Mouse (Mus musculus): Measurements from ENCODE around the gene Ppib. TPM values are rescaled to one million over a fixed set of nuclear protein-coding genes. Genes with fewer than 3 reads are reported as not detected.

The Ppib gene
- total RNA-seq, 1 experiment: 891 TPM

DNA sequence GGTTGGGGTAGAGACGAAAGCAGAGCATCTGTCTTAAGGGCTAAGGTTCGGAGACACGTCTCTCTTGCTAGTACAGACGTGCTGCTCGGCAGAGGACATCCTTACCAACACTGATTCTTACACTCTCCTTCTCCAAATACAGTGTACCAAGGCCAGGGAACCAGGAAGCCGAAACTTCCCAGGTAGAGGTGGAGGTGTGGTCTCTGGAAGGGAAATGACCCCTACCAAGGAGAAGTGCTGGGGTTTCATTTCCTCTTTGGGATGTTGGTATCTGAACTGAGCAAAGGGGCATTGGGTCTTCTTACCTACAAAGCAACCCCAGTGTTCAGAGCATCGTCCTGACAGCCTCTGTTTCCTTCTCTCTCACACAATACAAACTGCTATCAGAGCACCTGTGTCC lies 12.7 kb downstream of the Ppib start:
- TF ChIP-seq MAFK (IDR thresholded peaks at IDR 0.05; ENCODE audit: insufficient read depth, low read depth, low read length): no peak
- TF ChIP-seq CHD2 (IDR thresholded peaks at IDR 0.05; ENCODE audit: low read depth, low read length): no peak
- no peak for TF ChIP-seq ZC3H11A (IDR thresholded peaks at IDR 0.05; ENCODE audit: borderline replicate concordance, low read depth, low read length)
- DNase-seq (ENCODE audit: low read depth, low spot score): no peak
- no peak overlapping the region for H3K9ac ChIP-seq (ENCODE audit: insufficient read depth, low read depth, low read length, poor library complexity, severe bottlenecking)
- no peaks in the 10 kb centered on the region for H3K36me3 ChIP-seq (ENCODE audit: control insufficient read depth, insufficient read depth, low read length, poor library complexity, severe bottlenecking)
- no peak overlapping the region for H3K4me3 ChIP-seq (ENCODE audit: insufficient read depth in 1 of 2, low read depth in 1 of 2, low read length in 2 of 2, poor library complexity in 1 of 2, severe bottlenecking in 1 of 2)
- H3K27ac ChIP-seq (ENCODE audit: insufficient read depth, low read depth, low read length, poor library complexity, severe bottlenecking): no peak overlapping the region
- in situ Hi-C loops (cut with MboI; ENCODE audit: low sequenced_read_pairs in 2 of 2, unreplicated experiment in 2 of 2): no loop called here
- no peaks in the 10 kb centered on the region for H3K9me3 ChIP-seq (ENCODE audit: control insufficient read depth, insufficient read depth, low read depth, low read length)
- H3K4me1 ChIP-seq (ENCODE audit: control insufficient read depth in 2 of 2, insufficient read depth in 2 of 2, low read length in 2 of 2, poor library complexity in 1 of 2): peaks cover 2 to 6% of the 10 kb centered on the region in 2 experiments; a peak in 1 of 4 replicates

DNA sequence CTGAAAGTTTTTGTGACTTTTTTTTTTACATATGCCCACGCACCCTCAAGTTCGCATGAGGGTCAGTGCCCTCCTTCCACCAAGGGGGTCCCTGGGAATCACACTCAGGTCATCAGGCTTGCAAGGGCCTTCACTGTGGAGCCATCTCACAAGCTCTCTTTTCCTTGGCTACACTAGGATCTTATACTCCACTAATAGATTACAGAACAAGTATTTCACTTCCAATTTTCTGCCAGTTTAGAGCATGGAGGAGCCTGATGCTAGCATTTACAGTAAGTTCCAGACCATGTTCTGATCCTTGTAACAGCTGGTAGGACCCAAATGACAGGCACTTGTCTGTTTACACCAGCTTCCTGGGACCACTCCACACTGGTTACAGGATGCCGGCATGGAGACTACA lies 18.1 kb downstream of the Ppib start:
- Histone ChIP-seq H3K4me1 (ENCODE audit: control insufficient read depth in 2 of 2, insufficient read depth in 2 of 2, low read length in 2 of 2, poor library complexity in 1 of 2) (peaks cover 2 to 3% of the 10 kb centered on the region in 2 experiments; a peak in 1 of 4 replicates), H3K9ac (ENCODE audit: insufficient read depth, low read depth, low read length, poor library complexity, severe bottlenecking) (0 out of 2 replicates have a peak overlapping the region, but pooled peaks have one; percentile 32), H3K36me3 (ENCODE audit: control insufficient read depth, insufficient read depth, low read length, poor library complexity, severe bottlenecking) (no peaks in the 10 kb centered on the region), H3K4me3 (ENCODE audit: insufficient read depth in 1 of 2, low read depth in 1 of 2, low read length in 2 of 2, poor library complexity in 1 of 2, severe bottlenecking in 1 of 2) (no peak overlapping the region), H3K27ac (ENCODE audit: insufficient read depth, low read depth, low read length, poor library complexity, severe bottlenecking) (no peak overlapping the region), H3K9me3 (ENCODE audit: control insufficient read depth, insufficient read depth, low read depth, low read length) (no peaks in the 10 kb centered on the region)
- no peak for TF ChIP-seq ZC3H11A (IDR thresholded peaks at IDR 0.05; ENCODE audit: borderline replicate concordance, low read depth, low read length)
- TF ChIP-seq HCFC1 (IDR thresholded peaks at IDR 0.05; ENCODE audit: borderline replicate concordance, insufficient read depth, low read length): no peak
- TF ChIP-seq ZNF384 (IDR thresholded peaks at IDR 0.05; ENCODE audit: low read depth, low read length): no peak
- no peak for TF ChIP-seq CHD2 (IDR thresholded peaks at IDR 0.05; ENCODE audit: low read depth, low read length)
- no peak for TF ChIP-seq MAFK (IDR thresholded peaks at IDR 0.05; ENCODE audit: insufficient read depth, low read depth, low read length)
- DNase-seq (ENCODE audit: low read depth, low spot score): no peak
- in situ Hi-C loops (cut with MboI; ENCODE audit: low sequenced_read_pairs in 2 of 2, unreplicated experiment in 2 of 2): no loop called here

DNA sequence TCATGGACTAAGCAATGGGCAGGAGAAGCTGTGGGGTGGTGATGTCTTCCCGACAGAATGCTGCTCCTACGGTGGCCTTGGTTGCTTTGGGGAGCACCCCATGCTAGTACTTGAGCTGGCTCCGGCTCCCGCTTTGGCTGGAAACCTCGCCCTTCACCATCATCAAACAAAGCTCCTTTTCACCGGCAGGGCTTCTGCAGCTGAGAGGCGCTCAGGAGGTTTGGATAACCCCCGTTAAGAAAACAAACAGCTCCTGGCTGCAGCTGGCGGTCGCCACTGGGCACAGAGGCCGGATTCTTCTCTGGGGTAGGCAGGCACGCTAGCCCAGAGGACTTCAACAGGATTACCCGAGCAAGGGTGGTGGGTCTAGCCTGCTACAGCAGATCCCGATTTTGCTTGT lies 18.5 kb downstream of the Ppib start:
- no peaks in the 10 kb centered on the region for H3K9me3 ChIP-seq (ENCODE audit: control insufficient read depth, insufficient read depth, low read depth, low read length)
- 0 out of 2 replicates have a peak overlapping the region, but pooled peaks have one; percentile 32 for H3K9ac ChIP-seq (ENCODE audit: insufficient read depth, low read depth, low read length, poor library complexity, severe bottlenecking)
- H3K4me3 ChIP-seq (ENCODE audit: insufficient read depth in 1 of 2, low read depth in 1 of 2, low read length in 2 of 2, poor library complexity in 1 of 2, severe bottlenecking in 1 of 2): no peak overlapping the region
- no peaks in the 10 kb centered on the region for H3K36me3 ChIP-seq (ENCODE audit: control insufficient read depth, insufficient read depth, low read length, poor library complexity, severe bottlenecking)
- in situ Hi-C loops (cut with MboI; ENCODE audit: low sequenced_read_pairs in 2 of 2, unreplicated experiment in 2 of 2): no loop called here
- no peak for DNase-seq (ENCODE audit: low read depth, low spot score)
- H3K27ac ChIP-seq (ENCODE audit: insufficient read depth, low read depth, low read length, poor library complexity, severe bottlenecking): no peak overlapping the region
- peaks cover 2 to 3% of the 10 kb centered on the region in 2 experiments; a peak in 1 of 4 replicates for H3K4me1 ChIP-seq (ENCODE audit: control insufficient read depth in 2 of 2, insufficient read depth in 2 of 2, low read length in 2 of 2, poor library complexity in 1 of 2)
- TF ChIP-seq MAFK (IDR thresholded peaks at IDR 0.05; ENCODE audit: insufficient read depth, low read depth, low read length): no peak
- no peak for TF ChIP-seq ZC3H11A (IDR thresholded peaks at IDR 0.05; ENCODE audit: borderline replicate concordance, low read depth, low read length)
- TF ChIP-seq CHD2 (IDR thresholded peaks at IDR 0.05; ENCODE audit: low read depth, low read length): no peak
- TF ChIP-seq HCFC1 (IDR thresholded peaks at IDR 0.05; ENCODE audit: borderline replicate concordance, insufficient read depth, low read length): no peak
- no peak for TF ChIP-seq ZNF384 (IDR thresholded peaks at IDR 0.05; ENCODE audit: low read depth, low read length)

DNA sequence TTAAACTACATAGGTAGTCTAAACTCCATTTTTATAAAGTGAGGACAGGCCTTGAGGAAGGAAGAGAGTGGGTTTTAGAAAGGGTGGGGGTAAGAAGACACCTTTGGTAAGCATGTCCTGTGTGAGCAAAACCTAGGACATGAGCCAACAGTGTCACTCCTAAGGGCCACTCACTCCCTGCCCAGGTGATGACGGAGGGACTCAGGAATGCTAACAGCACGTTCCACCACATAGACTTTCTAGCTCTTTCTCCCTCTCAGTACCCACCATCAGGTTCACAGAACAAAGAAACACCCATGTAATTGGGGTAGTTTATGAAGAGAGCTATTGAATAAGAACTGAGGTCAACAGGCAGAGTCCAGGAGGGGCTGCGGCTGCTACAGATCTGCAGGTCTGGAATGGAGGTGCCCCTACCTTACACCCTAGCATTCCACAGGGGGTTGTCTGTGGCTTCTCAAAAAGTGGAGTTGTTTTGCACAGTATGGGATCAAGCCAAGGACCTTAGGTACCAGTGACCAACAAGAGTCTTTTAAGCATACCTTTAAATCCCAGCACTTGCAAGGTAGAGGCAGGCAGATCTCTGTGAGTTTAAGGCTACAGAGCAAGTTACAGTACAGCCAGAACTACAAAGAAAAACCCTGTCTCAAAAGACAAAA lies 20.9 kb downstream of the Ppib start:
- in situ Hi-C loops (cut with MboI; ENCODE audit: low sequenced_read_pairs in 2 of 2, unreplicated experiment in 2 of 2): no loop called here
- DNase-seq (ENCODE audit: low read depth, low spot score): no peak
- Histone ChIP-seq H3K36me3 (ENCODE audit: control insufficient read depth, insufficient read depth, low read length, poor library complexity, severe bottlenecking) (no peaks in the 10 kb centered on the region), H3K9me3 (ENCODE audit: control insufficient read depth, insufficient read depth, low read depth, low read length) (no peaks in the 10 kb centered on the region), H3K27ac (ENCODE audit: insufficient read depth, low read depth, low read length, poor library complexity, severe bottlenecking) (no peak overlapping the region), H3K4me3 (ENCODE audit: insufficient read depth in 1 of 2, low read depth in 1 of 2, low read length in 2 of 2, poor library complexity in 1 of 2, severe bottlenecking in 1 of 2) (no peak overlapping the region), H3K4me1 (ENCODE audit: control insufficient read depth in 2 of 2, insufficient read depth in 2 of 2, low read length in 2 of 2, poor library complexity in 1 of 2) (peaks cover 3% of the 10 kb centered on the region in 2 experiments; a peak in 2 of 4 replicates), H3K9ac (ENCODE audit: insufficient read depth, low read depth, low read length, poor library complexity, severe bottlenecking) (no peak overlapping the region)
- no peak for TF ChIP-seq HCFC1 (IDR thresholded peaks at IDR 0.05; ENCODE audit: borderline replicate concordance, insufficient read depth, low read length)
- no peak for TF ChIP-seq CHD2 (IDR thresholded peaks at IDR 0.05; ENCODE audit: low read depth, low read length)
- no peak for TF ChIP-seq MAFK (IDR thresholded peaks at IDR 0.05; ENCODE audit: insufficient read depth, low read depth, low read length)
- TF ChIP-seq ZC3H11A (IDR thresholded peaks at IDR 0.05; ENCODE audit: borderline replicate concordance, low read depth, low read length): no peak
- TF ChIP-seq ZNF384 (IDR thresholded peaks at IDR 0.05; ENCODE audit: low read depth, low read length): no peak

Data from ES-E14 (cell line).